ENCODE assay signal across 9 mouse cellular contexts in genomic region chr5:119097576-119098193, GRCm38 (mm10).
DNase-seq lines count a peak whose midpoint lies in the region; ATAC-seq lines count a peak whose summit lies in the region.
"Had no signal": no experiment of that assay in that cellular context is flagged by ENCODE, and none has a peak within 500 bp of the region (broad histone marks: within the 10 kb centered on the region; RNA-seq: fewer than 3 reads in every experiment).

No protein-coding gene starts in this region.

- 0 out of 2 replicates have a peak, but pooled peaks cover 3% of the 10 kb centered on the region for H3K27me3 ChIP-seq in kidney, embryonic 14.5 days (ENCODE audit: control insufficient read depth, insufficient read depth, low read length)
- H3K27me3 ChIP-seq in hindbrain, embryonic 13.5 days, result peaks cover 8% of the 10 kb centered on the region; the same call in 1 of the 2 replicates
- no peaks in the 10 kb centered on the region for H3K27me3 ChIP-seq in midbrain, embryonic 16.5 days (ENCODE audit: control insufficient read depth, insufficient read depth, low read depth, low read length)

- no peaks in the 10 kb centered on the region for H3K9me3 ChIP-seq in kidney, embryonic 14.5 days (ENCODE audit: control insufficient read depth, low read length)
- H3K9me3 ChIP-seq in hindbrain, embryonic 13.5 days, result no peaks in the 10 kb centered on the region
- no peaks in the 10 kb centered on the region for H3K9me3 ChIP-seq in midbrain, embryonic 16.5 days (replicated peaks; ENCODE audit: control insufficient read depth, low read length, poor library complexity, severe bottlenecking)

- ATAC-seq in kidney, embryonic 14.5 days (ENCODE audit: low FRiP score, low TSS enrichment), result no peak
- no peak for ATAC-seq in hindbrain, embryonic 13.5 days (ENCODE audit: low FRiP score)
- ATAC-seq in midbrain, embryonic 16.5 days, result no peak

- no peak for DNase-seq in kidney, postnatal 36 days
- peak; percentile 48 for DNase-seq in embryo, embryonic 10.5 days (ENCODE audit: low spot score)
- DNase-seq in MN1 (ENCODE audit: low spot score), result no peak
- DNase-seq in gastrocnemius, adult 8-10 months (ENCODE audit: low spot score in 2 of 2), result no peak
- DNase-seq in ovary, adult 18-20 months (ENCODE audit: low spot score), result no peak
- DNase-seq: gastrocnemius, postnatal 25 days had no signal

- 5% methylated on average over 17 of the region's 17 CpGs for WGBS in kidney, embryonic 14.5 days
- WGBS in hindbrain, embryonic 13.5 days, result 3% methylated on average over 16 of the region's 17 CpGs
- under 1% methylated on average over 17 of the region's 17 CpGs for WGBS in midbrain, embryonic 16.5 days

- H3K4me3 ChIP-seq in kidney, embryonic 14.5 days (ENCODE audit: low read length), result peak overlapping the region; percentile 18
- H3K4me3 ChIP-seq in hindbrain, embryonic 13.5 days, result peak overlapping the region; percentile 24
- H3K4me3 ChIP-seq in midbrain, embryonic 16.5 days (ENCODE audit: low read depth, low read length), result peak overlapping the region; percentile 25

- H3K9ac ChIP-seq in kidney, embryonic 14.5 days (ENCODE audit: low read depth, low read length), result peak overlapping the region; percentile 14; the same call in 1 of the 2 replicates
- H3K9ac ChIP-seq in hindbrain, embryonic 13.5 days, result peak overlapping the region; percentile 63; the same call in 1 of the 2 replicates
- 0 out of 2 replicates have a peak overlapping the region, but pooled peaks have one; percentile 43 for H3K9ac ChIP-seq in midbrain, embryonic 16.5 days (ENCODE audit: low read depth, low read length)

- no peak overlapping the region for H3K27ac ChIP-seq in kidney, embryonic 14.5 days (ENCODE audit: low read depth, low read length)
- H3K27ac ChIP-seq in hindbrain, embryonic 13.5 days, result no peak overlapping the region
- no peak overlapping the region for H3K27ac ChIP-seq in midbrain, embryonic 16.5 days (ENCODE audit: low read length)

- peak overlapping the region; percentile 39 for H3K4me2 ChIP-seq in kidney, embryonic 14.5 days (replicated peaks; ENCODE audit: low read depth, low read length)
- peak overlapping the region; percentile 49 for H3K4me2 ChIP-seq in hindbrain, embryonic 13.5 days
- H3K4me2 ChIP-seq in midbrain, embryonic 16.5 days (ENCODE audit: low read length), result peak overlapping the region; percentile 55

- H3K36me3 ChIP-seq in kidney, embryonic 14.5 days (ENCODE audit: control insufficient read depth, insufficient read depth, low read length), result no peaks in the 10 kb centered on the region
- no peaks in the 10 kb centered on the region for H3K36me3 ChIP-seq in hindbrain, embryonic 13.5 days
- no peaks in the 10 kb centered on the region for H3K36me3 ChIP-seq in midbrain, embryonic 16.5 days (ENCODE audit: control insufficient read depth, insufficient read depth, low read length)

- H3K4me1 ChIP-seq in kidney, embryonic 14.5 days (ENCODE audit: control insufficient read depth, insufficient read depth, low read length), result no peaks in the 10 kb centered on the region
- peaks cover 7% of the 10 kb centered on the region; the same call in 1 of the 2 replicates for H3K4me1 ChIP-seq in hindbrain, embryonic 13.5 days (replicated peaks)
- H3K4me1 ChIP-seq in midbrain, embryonic 16.5 days (ENCODE audit: control insufficient read depth, insufficient read depth, low read length), result peaks cover 5% of the 10 kb centered on the region
